Mouse (Mus musculus): ENCODE measurements around the gene Mov10l1. TPM values are rescaled to one million over a fixed set of nuclear protein-coding genes. Genes with fewer than 3 reads are reported as not detected.
A peak's percentile ranks its signal among the peaks of the same experiment; 100 is the strongest.

The Mov10l1 gene
- polyA plus RNA-seq, 1 experiment from 2014 or later = 0.31 TPM

GRCm38 (mm10) chr15:89059161-89059931, 76.6 kb downstream of the Mov10l1 start, which contains the start of gene Panx2:
TSS of gene Panx2 (plus strand) at chr15:89059734.
- H3K27me3 ChIP-seq (ENCODE audit: insufficient read depth, low read length) = peaks cover 53% of the 10 kb centered on the region
- H3K4me1 ChIP-seq (ENCODE audit: insufficient read depth, low read length) = peaks cover 8% of the 10 kb centered on the region; the same call in 1 of the 2 replicates
- H3K4me3 ChIP-seq (ENCODE audit: low read length) = peak within 1 kb of the TSS; percentile 63
- under 1% methylated on average over 38 of the region's 57 CpGs for WGBS
- no peaks in the 10 kb centered on the region for H3K9me3 ChIP-seq (ENCODE audit: low read length)
- H3K9ac ChIP-seq (replicated peaks; ENCODE audit: low read length) = peak within 1 kb of the TSS; percentile 68
- peak within 1 kb of the TSS; percentile 99 for H3K4me2 ChIP-seq (replicated peaks; ENCODE audit: low read depth, low read length)
- ATAC-seq (ENCODE audit: low FRiP score, low TSS enrichment) = no peak; the same call in 1 of the 2 replicates
- no peaks in the 10 kb centered on the region for H3K36me3 ChIP-seq (ENCODE audit: insufficient read depth, low read length)
- H3K27ac ChIP-seq (ENCODE audit: low read length) = no peak within 1 kb of the TSS

- Histone ChIP-seq H3K4me3 (ENCODE audit: low read length) (peak overlapping the region; percentile 63), H3K9me3 (ENCODE audit: low read length) (no peaks in the 10 kb centered on the region), H3K4me2 (replicated peaks; ENCODE audit: low read depth, low read length) (peak overlapping the region; percentile 99), H3K9ac (replicated peaks; ENCODE audit: low read length) (peak overlapping the region; percentile 68), H3K36me3 (ENCODE audit: insufficient read depth, low read length) (no peaks in the 10 kb centered on the region), H3K4me1 (ENCODE audit: insufficient read depth, low read length) (peaks cover 8% of the 10 kb centered on the region; the same call in 1 of the 2 replicates), H3K27me3 (ENCODE audit: insufficient read depth, low read length) (peaks cover 56% of the 10 kb centered on the region), H3K27ac (ENCODE audit: low read length) (no peak overlapping the region)
- 0 out of 2 replicates have a peak, but pooled peaks have one; percentile 13 for ATAC-seq (ENCODE audit: low FRiP score, low TSS enrichment)
- 2% methylated on average over 43 of the region's 48 CpGs for WGBS
These were observed 77.4 kb downstream of the Mov10l1 start for GRCm38 (mm10) chr15:89060032-89060681.

GRCm38 (mm10) chr15:89060811-89061460, 78.2 kb downstream of the Mov10l1 start:
- peaks cover 8% of the 10 kb centered on the region; the same call in 1 of the 2 replicates for H3K4me1 ChIP-seq (ENCODE audit: insufficient read depth, low read length)
- H3K4me2 ChIP-seq (replicated peaks; ENCODE audit: low read depth, low read length) = no peak overlapping the region
- H3K4me3 ChIP-seq (ENCODE audit: low read length) = no peak overlapping the region
- ATAC-seq (ENCODE audit: low FRiP score, low TSS enrichment) = no peak
- H3K27me3 ChIP-seq (ENCODE audit: insufficient read depth, low read length) = peaks cover 57% of the 10 kb centered on the region
- H3K9me3 ChIP-seq (ENCODE audit: low read length) = no peaks in the 10 kb centered on the region
- H3K27ac ChIP-seq (ENCODE audit: low read length) = no peak overlapping the region
- H3K9ac ChIP-seq (replicated peaks; ENCODE audit: low read length) = no peak overlapping the region
- H3K36me3 ChIP-seq (ENCODE audit: insufficient read depth, low read length) = no peaks in the 10 kb centered on the region
- 90% methylated on average over 12 of the region's 12 CpGs for WGBS

- no peaks in the 10 kb centered on the region for H3K36me3 ChIP-seq (ENCODE audit: insufficient read depth, low read length)
- WGBS = 88% methylated on average over 6 of the region's 6 CpGs
- no peak overlapping the region for H3K4me2 ChIP-seq (replicated peaks; ENCODE audit: low read depth, low read length)
These were observed 79.2 kb downstream of the Mov10l1 start for GRCm38 (mm10) chr15:89061761-89062517.

GRCm38 (mm10) chr15:89062518-89062910, 79.8 kb downstream of the Mov10l1 start:
- no peak for ATAC-seq (ENCODE audit: low FRiP score, low TSS enrichment)
- no peak overlapping the region for H3K4me3 ChIP-seq (ENCODE audit: low read length)
- H3K36me3 ChIP-seq (ENCODE audit: insufficient read depth, low read length) = no peaks in the 10 kb centered on the region
- H3K4me1 ChIP-seq (ENCODE audit: insufficient read depth, low read length) = peaks cover 11% of the 10 kb centered on the region
- no peak overlapping the region for H3K9ac ChIP-seq (replicated peaks; ENCODE audit: low read length)
- no peak overlapping the region for H3K4me2 ChIP-seq (replicated peaks; ENCODE audit: low read depth, low read length)
- no peaks in the 10 kb centered on the region for H3K9me3 ChIP-seq (ENCODE audit: low read length)
- WGBS = 81% methylated on average over 5 of the region's 5 CpGs
- no peak overlapping the region for H3K27ac ChIP-seq (ENCODE audit: low read length)
- peaks cover 69% of the 10 kb centered on the region for H3K27me3 ChIP-seq (ENCODE audit: insufficient read depth, low read length)

More at GRCm38 (mm10) chr15:89061761-89062517, 79.2 kb downstream of the Mov10l1 start:
- H3K4me3 ChIP-seq (ENCODE audit: low read length) = no peak overlapping the region
- no peak overlapping the region for H3K27ac ChIP-seq (ENCODE audit: low read length)
- H3K4me1 ChIP-seq (ENCODE audit: insufficient read depth, low read length) = peaks cover 8% of the 10 kb centered on the region; the same call in 1 of the 2 replicates
- no peak overlapping the region for H3K9ac ChIP-seq (replicated peaks; ENCODE audit: low read length)
- ATAC-seq (ENCODE audit: low FRiP score, low TSS enrichment) = no peak
- no peaks in the 10 kb centered on the region for H3K9me3 ChIP-seq (ENCODE audit: low read length)
- H3K27me3 ChIP-seq (ENCODE audit: insufficient read depth, low read length) = peaks cover 67% of the 10 kb centered on the region

- no peaks in the 10 kb centered on the region for H3K36me3 ChIP-seq (ENCODE audit: insufficient read depth, low read length)
- peaks cover 69% of the 10 kb centered on the region for H3K27me3 ChIP-seq (ENCODE audit: insufficient read depth, low read length)
- no peak overlapping the region for H3K27ac ChIP-seq (ENCODE audit: low read length)
- no peak for ATAC-seq (ENCODE audit: low FRiP score, low TSS enrichment)
- no peak overlapping the region for H3K9ac ChIP-seq (replicated peaks; ENCODE audit: low read length)
- no peaks in the 10 kb centered on the region for H3K9me3 ChIP-seq (ENCODE audit: low read length)
- H3K4me2 ChIP-seq (replicated peaks; ENCODE audit: low read depth, low read length) = no peak overlapping the region
- H3K4me1 ChIP-seq (ENCODE audit: insufficient read depth, low read length) = peaks cover 16% of the 10 kb centered on the region
- no peak overlapping the region for H3K4me3 ChIP-seq (ENCODE audit: low read length)
- WGBS = 76% methylated on average over 7 of the region's 7 CpGs
These were observed 80.3 kb downstream of the Mov10l1 start for GRCm38 (mm10) chr15:89063001-89063400.

GRCm38 (mm10) chr15:89063536-89063935, 80.8 kb downstream of the Mov10l1 start:
- Histone ChIP-seq H3K4me1 (ENCODE audit: insufficient read depth, low read length) (peaks cover 17% of the 10 kb centered on the region), H3K4me2 (replicated peaks; ENCODE audit: low read depth, low read length) (no peak overlapping the region), H3K9ac (replicated peaks; ENCODE audit: low read length) (no peak overlapping the region), H3K27me3 (ENCODE audit: insufficient read depth, low read length) (peaks cover 68% of the 10 kb centered on the region), H3K27ac (ENCODE audit: low read length) (no peak overlapping the region), H3K36me3 (ENCODE audit: insufficient read depth, low read length) (no peaks in the 10 kb centered on the region), H3K4me3 (ENCODE audit: low read length) (no peak overlapping the region), H3K9me3 (ENCODE audit: low read length) (no peaks in the 10 kb centered on the region)
- no peak for ATAC-seq (ENCODE audit: low FRiP score, low TSS enrichment)
- 59% methylated on average over 6 of the region's 6 CpGs for WGBS

- H3K36me3 ChIP-seq (ENCODE audit: insufficient read depth, low read length) = no peaks in the 10 kb centered on the region
- ATAC-seq (ENCODE audit: low FRiP score, low TSS enrichment) = no peak
- no peak overlapping the region for H3K9ac ChIP-seq (replicated peaks; ENCODE audit: low read length)
- no peaks in the 10 kb centered on the region for H3K9me3 ChIP-seq (ENCODE audit: low read length)
- peaks cover 66% of the 10 kb centered on the region for H3K27me3 ChIP-seq (ENCODE audit: insufficient read depth, low read length)
- no peak overlapping the region for H3K4me3 ChIP-seq (ENCODE audit: low read length)
- H3K4me2 ChIP-seq (replicated peaks; ENCODE audit: low read depth, low read length) = no peak overlapping the region
- H3K27ac ChIP-seq (ENCODE audit: low read length) = no peak overlapping the region
- peaks cover 13% of the 10 kb centered on the region; the same call in 1 of the 2 replicates for H3K4me1 ChIP-seq (ENCODE audit: insufficient read depth, low read length)
- WGBS = 93% methylated on average over 5 of the region's 5 CpGs
These were observed 82.2 kb downstream of the Mov10l1 start for GRCm38 (mm10) chr15:89064891-89065290.

- Histone ChIP-seq H3K4me2 (replicated peaks; ENCODE audit: low read depth, low read length) (peak overlapping the region; percentile 48), H3K4me1 (ENCODE audit: insufficient read depth, low read length) (peaks cover 9% of the 10 kb centered on the region; the same call in 1 of the 2 replicates), H3K9me3 (ENCODE audit: low read length) (no peaks in the 10 kb centered on the region), H3K27me3 (ENCODE audit: insufficient read depth, low read length) (peaks cover 42% of the 10 kb centered on the region), H3K36me3 (ENCODE audit: insufficient read depth, low read length) (no peaks in the 10 kb centered on the region), H3K4me3 (ENCODE audit: low read length) (peak overlapping the region; percentile 25; the same call in 1 of the 2 replicates), H3K9ac (replicated peaks; ENCODE audit: low read length) (no peak overlapping the region), H3K27ac (ENCODE audit: low read length) (no peak overlapping the region)
- WGBS = 26% methylated on average over 35 of the region's 35 CpGs
- no peak for ATAC-seq (ENCODE audit: low FRiP score, low TSS enrichment)
These were observed 84.9 kb downstream of the Mov10l1 start for GRCm38 (mm10) chr15:89067609-89068008.
